Mouse (Mus musculus) small intestine, adult 2 months (tissue): Measurements from ENCODE around the gene Cblc.
"Not testable (repeated sequence)": the region's sequence is repeated elsewhere in the genome, so short reads cannot be mapped to it uniquely, and the experiment has no call there.

Source experiments
- CTCF ChIP-seq: fragments of 200-500 bp; IDR thresholded peaks from 2 replicates; pipeline ENCODE4 v1.5.1; 2012; ENCODE audit warnings: low read depth, mild to moderate bottlenecking, control low read depth, inconsistent platforms, low read length, moderate library complexity, mixed read lengths; ENCODE audit not compliant: insufficient replicate concordance, insufficient read length; ENCODE audit errors: extremely low read depth
- POLR2A ChIP-seq: fragments of 200-500 bp; IDR thresholded peaks from 2 replicates; pipeline ENCODE4 v1.6.1; 2012; ENCODE audit warnings: low read depth, mild to moderate bottlenecking, control low read depth, inconsistent platforms, low read length, moderate library complexity

- not testable (repeated sequence) for TF ChIP-seq CTCF, POLR2A
Measured at GRCm38 (mm10) chr7:19791504-19791903, 5.1 kb downstream of the Cblc start.
